Mouse (Mus musculus): ENCODE measurements around the gene Gaa.
A peak's percentile ranks its signal among the peaks of the same experiment; 100 is the strongest.

- TF ChIP-seq CTCF (conservative IDR thresholded peaks at IDR 0.05; ENCODE audit: low read length), result peak; percentile 90
- no peak for TF ChIP-seq POU5F1 (IDR thresholded peaks at IDR 0.05; ENCODE audit: borderline replicate concordance, low read length)
- TF ChIP-seq NANOG (IDR thresholded peaks at IDR 0.05; ENCODE audit: borderline replicate concordance, low read length), result no peak
These were observed 57.4 kb downstream of the Gaa start for GRCm38 (mm10) chr11:119325068-119325467.

Data from E14TG2a.4 (cell line).